Mouse (Mus musculus): ENCODE measurements around the gene Gm20518. TPM values are rescaled to one million over a fixed set of nuclear protein-coding genes. Genes with fewer than 3 reads are reported as not detected.

Gene Gm20518
- polyA plus RNA-seq, 1 experiment, result 1.5 TPM

DNA sequence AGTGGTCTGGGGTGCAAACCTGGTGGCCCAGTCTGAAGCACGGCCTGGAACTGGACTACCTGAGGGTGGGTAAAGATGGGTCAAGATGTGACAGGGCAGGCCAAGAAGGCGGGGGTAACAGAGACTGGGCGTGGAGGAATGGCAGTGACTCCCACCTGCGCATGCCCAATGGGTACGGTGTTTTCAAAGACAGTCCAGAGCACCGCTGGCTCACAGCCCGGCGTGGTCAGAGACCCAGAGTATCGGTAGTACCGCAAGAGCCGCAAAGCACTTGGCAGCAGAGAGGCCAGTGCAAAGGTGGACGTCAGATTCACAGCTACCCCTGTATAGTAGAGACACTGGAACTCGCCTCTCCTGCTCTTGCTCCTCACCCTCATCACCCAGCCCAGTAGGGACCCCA lies 56.0 kb downstream of the Gm20518 start:
- TF ChIP-seq CTCF (IDR thresholded peaks at IDR 0.05; ENCODE audit: insufficient read depth, low read length), result no peak
- TF ChIP-seq POLR2A (IDR thresholded peaks at IDR 0.05; ENCODE audit: borderline replicate concordance, extremely low read depth, low read depth, low read length), result no peak
- Histone ChIP-seq H3K4me3 (replicated peaks; ENCODE audit: extremely low read depth, low read depth, low read length) (no peak overlapping the region), H3K4me1 (ENCODE audit: control insufficient read depth, insufficient read depth, low read length) (no peaks in the 10 kb centered on the region)
- WGBS, result 56% methylated on average over 13 of the region's 13 CpGs
- DNase-seq, result no peak

GRCm38 (mm10) chr16:17834543-17834942 lies 56.9 kb downstream of the Gm20518 start:
- WGBS, result 43% methylated on average over 7 of the region's 7 CpGs
- DNase-seq, result no peak
- Histone ChIP-seq H3K4me1 (ENCODE audit: control insufficient read depth, insufficient read depth, low read length) (no peaks in the 10 kb centered on the region), H3K4me3 (replicated peaks; ENCODE audit: extremely low read depth, low read depth, low read length) (no peak overlapping the region)
- TF ChIP-seq POLR2A (IDR thresholded peaks at IDR 0.05; ENCODE audit: borderline replicate concordance, extremely low read depth, low read depth, low read length), result no peak
- TF ChIP-seq CTCF (IDR thresholded peaks at IDR 0.05; ENCODE audit: insufficient read depth, low read length), result no peak

DNA sequence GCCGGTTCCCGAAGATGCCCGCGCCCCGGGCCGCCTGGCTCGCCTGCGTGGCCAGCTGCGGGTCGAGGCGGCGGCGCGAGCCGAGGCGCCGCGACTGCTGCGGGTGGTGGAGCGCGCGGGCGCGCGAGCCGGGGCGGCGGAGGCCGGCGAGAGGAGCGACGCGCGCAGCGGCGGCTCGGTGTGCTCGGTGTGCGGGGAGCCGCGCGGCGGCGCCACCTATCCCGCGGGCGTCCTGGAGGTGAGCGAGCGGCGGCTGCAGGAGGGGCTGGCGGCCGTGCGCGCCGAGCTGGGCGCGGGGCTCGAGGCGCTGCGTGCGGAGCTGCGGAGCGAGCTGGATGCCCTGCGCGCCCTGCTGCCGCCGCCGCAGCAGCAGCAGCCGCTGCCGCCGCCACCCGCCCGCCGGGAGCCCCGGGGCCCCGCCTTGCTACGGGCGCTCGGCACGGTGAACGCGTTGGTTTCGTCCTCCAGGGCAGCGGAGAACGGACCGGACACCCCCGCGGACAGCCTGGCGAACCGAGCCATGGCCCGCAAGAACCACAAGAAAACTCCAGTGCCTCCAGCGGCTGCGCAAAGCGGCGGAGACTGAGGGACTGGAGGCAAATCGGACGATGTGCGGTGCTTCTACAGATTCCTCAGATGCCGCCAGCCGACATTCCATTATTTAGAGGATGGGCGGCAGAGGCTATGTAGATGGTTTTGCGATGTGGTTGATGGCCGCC lies 57.6 kb downstream of the Gm20518 start:
- under 1% methylated on average over 101 of the region's 103 CpGs for WGBS
- DNase-seq, result no peak
- Histone ChIP-seq H3K4me1 (ENCODE audit: control insufficient read depth, insufficient read depth, low read length) (no peaks in the 10 kb centered on the region), H3K4me3 (replicated peaks; ENCODE audit: extremely low read depth, low read depth, low read length) (no peak overlapping the region)
- TF ChIP-seq CTCF (IDR thresholded peaks at IDR 0.05; ENCODE audit: insufficient read depth, low read length), result no peak
- TF ChIP-seq POLR2A (IDR thresholded peaks at IDR 0.05; ENCODE audit: borderline replicate concordance, extremely low read depth, low read depth, low read length), result no peak

DNA sequence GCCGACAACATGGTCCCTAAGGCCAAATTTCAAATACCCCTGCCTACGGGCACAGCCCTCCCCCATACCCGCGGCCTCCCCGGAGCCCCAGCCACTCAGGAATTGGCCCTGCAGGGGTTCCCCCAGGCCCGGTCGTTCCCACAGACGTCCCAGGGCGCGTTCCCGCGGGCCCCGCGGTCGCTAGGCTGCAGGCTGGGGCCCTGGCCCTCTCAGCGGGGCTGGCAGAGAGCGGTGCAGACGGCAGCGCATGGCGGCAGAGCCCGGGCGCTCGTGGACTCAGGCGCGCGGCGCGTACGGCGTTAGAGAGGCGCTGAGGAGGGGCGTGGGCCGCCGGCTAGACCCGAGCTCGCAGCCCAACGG lies 58.2 kb downstream of the Gm20518 start:
- Histone ChIP-seq H3K4me3 (replicated peaks; ENCODE audit: extremely low read depth, low read depth, low read length) (no peak overlapping the region), H3K4me1 (ENCODE audit: control insufficient read depth, insufficient read depth, low read length) (no peaks in the 10 kb centered on the region)
- 2% methylated on average over 37 of the region's 37 CpGs for WGBS
- no peak for DNase-seq
- TF ChIP-seq POLR2A (IDR thresholded peaks at IDR 0.05; ENCODE audit: borderline replicate concordance, extremely low read depth, low read depth, low read length) (no peak), CTCF (IDR thresholded peaks at IDR 0.05; ENCODE audit: insufficient read depth, low read length) (no peak)

- DNase-seq, result no peak
- 31% methylated on average over 7 of the region's 7 CpGs for WGBS
- no peak within 1 kb of the TSS for H3K4me3 ChIP-seq (replicated peaks; ENCODE audit: extremely low read depth, low read depth, low read length)
- no peaks in the 10 kb centered on the region for H3K4me1 ChIP-seq (ENCODE audit: control insufficient read depth, insufficient read depth, low read length)
- TF ChIP-seq CTCF (IDR thresholded peaks at IDR 0.05; ENCODE audit: insufficient read depth, low read length) (no peak), POLR2A (IDR thresholded peaks at IDR 0.05; ENCODE audit: borderline replicate concordance, extremely low read depth, low read depth, low read length) (no peak)
Measured at GRCm38 (mm10) chr16:17832821-17833220, 58.6 kb downstream of the Gm20518 start, which contains the start of gene B830017H08Rik. TSS of gene B830017H08Rik (plus strand) at chr16:17833121.

GRCm38 (mm10) chr16:17831781-17832180 lies 59.7 kb downstream of the Gm20518 start:
- H3K4me1 ChIP-seq (ENCODE audit: control insufficient read depth, insufficient read depth, low read length), result no peaks in the 10 kb centered on the region
- TF ChIP-seq CTCF (IDR thresholded peaks at IDR 0.05; ENCODE audit: insufficient read depth, low read length) (no peak), POLR2A (IDR thresholded peaks at IDR 0.05; ENCODE audit: borderline replicate concordance, extremely low read depth, low read depth, low read length) (no peak)
- no peak for DNase-seq
- 20% methylated on average over 11 of the region's 11 CpGs for WGBS
- H3K4me3 ChIP-seq (replicated peaks; ENCODE audit: extremely low read depth, low read depth, low read length), result no peak overlapping the region

GRCm38 (mm10) chr16:17830385-17831178 lies 60.9 kb downstream of the Gm20518 start:
- TF ChIP-seq POLR2A (IDR thresholded peaks at IDR 0.05; ENCODE audit: borderline replicate concordance, extremely low read depth, low read depth, low read length), result no peak
- no peak for TF ChIP-seq CTCF (IDR thresholded peaks at IDR 0.05; ENCODE audit: insufficient read depth, low read length)
- Histone ChIP-seq H3K4me1 (ENCODE audit: control insufficient read depth, insufficient read depth, low read length) (no peaks in the 10 kb centered on the region), H3K4me3 (replicated peaks; ENCODE audit: extremely low read depth, low read depth, low read length) (no peak overlapping the region)
- DNase-seq, result no peak
- WGBS, result 69% methylated on average over 10 of the region's 10 CpGs

DNA sequence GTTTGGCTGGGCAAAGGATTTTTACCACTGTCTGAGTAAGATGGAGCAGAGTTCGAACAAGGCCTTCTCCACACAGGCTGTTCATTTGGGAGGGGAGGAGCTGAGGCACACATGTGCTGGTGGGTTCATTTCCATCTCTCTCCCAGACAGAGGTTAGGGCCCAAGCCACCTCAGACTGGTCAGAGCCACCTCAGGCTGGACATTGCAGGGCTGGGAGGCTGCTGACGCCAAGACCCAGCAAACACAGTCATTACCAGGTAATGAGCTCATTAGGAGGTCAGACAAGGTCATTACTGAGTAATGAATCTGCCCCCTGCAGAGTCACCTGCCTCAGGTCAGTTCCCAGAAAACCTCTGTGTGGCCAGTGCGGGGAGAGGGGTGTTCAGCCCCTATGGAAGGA lies 62.6 kb downstream of the Gm20518 start:
- no peak for DNase-seq
- no peak for TF ChIP-seq CTCF (IDR thresholded peaks at IDR 0.05; ENCODE audit: insufficient read depth, low read length)
- TF ChIP-seq POLR2A (IDR thresholded peaks at IDR 0.05; ENCODE audit: borderline replicate concordance, extremely low read depth, low read depth, low read length), result no peak
- whole genome bisulfite sequencing, result 78% methylated on average over 3 of the region's 3 CpGs
- Histone ChIP-seq H3K4me3 (replicated peaks; ENCODE audit: extremely low read depth, low read depth, low read length) (no peak overlapping the region), H3K4me1 (ENCODE audit: control insufficient read depth, insufficient read depth, low read length) (no peaks in the 10 kb centered on the region)

DNA sequence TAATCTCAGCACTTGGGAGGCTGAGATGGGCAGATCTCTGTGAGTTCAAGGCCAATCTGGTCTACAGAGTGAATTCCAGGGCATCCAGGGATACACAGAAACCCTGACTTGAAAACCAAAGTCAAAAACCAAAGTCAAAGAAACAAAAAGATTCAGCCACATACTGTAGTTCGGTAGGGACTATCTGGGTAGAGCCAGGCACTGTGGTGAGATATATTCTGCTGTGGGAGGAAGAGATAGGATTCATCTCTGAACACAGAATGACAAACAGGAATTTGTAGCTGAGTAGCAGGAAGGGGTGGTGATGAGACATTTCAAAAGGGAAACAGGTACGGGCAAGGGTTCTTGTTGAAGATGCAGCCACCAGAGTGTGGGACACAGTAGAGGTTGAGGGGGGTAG lies 63.2 kb downstream of the Gm20518 start:
- 80% methylated on average over 2 of the region's 2 CpGs for WGBS
- no peak overlapping the region for H3K4me3 ChIP-seq (replicated peaks; ENCODE audit: extremely low read depth, low read depth, low read length)
- no peaks in the 10 kb centered on the region for H3K4me1 ChIP-seq (ENCODE audit: control insufficient read depth, insufficient read depth, low read length)
- no peak for TF ChIP-seq CTCF (IDR thresholded peaks at IDR 0.05; ENCODE audit: insufficient read depth, low read length)
- no peak for TF ChIP-seq POLR2A (IDR thresholded peaks at IDR 0.05; ENCODE audit: borderline replicate concordance, extremely low read depth, low read depth, low read length)
- no peak for DNase-seq

DNA sequence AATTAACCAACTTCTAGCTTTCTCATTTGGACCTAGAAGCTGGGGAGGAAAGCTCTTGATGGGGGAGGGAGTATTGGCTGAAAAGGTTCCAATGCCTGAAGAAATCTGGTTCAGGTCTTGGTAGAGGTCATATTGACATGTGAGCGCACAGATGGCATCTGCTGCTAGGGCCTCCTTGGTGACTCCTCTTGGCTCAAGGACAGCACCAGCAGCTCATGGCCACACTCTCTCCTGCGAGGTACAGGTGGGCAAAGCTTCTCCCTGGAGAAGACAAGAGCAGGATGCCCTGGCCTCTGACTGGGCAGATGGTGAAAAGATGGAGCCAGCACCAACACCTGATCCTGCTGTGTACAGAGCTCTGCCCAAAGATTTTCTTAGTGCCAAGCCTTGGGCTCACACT lies 65.0 kb downstream of the Gm20518 start:
- no peak overlapping the region for H3K4me3 ChIP-seq (replicated peaks; ENCODE audit: extremely low read depth, low read depth, low read length)
- no peak for TF ChIP-seq POLR2A (IDR thresholded peaks at IDR 0.05; ENCODE audit: borderline replicate concordance, extremely low read depth, low read depth, low read length)
- DNase-seq, result no peak
- 81% methylated on average over 2 of the region's 2 CpGs for WGBS
- no peaks in the 10 kb centered on the region for H3K4me1 ChIP-seq (ENCODE audit: control insufficient read depth, insufficient read depth, low read length)

Measured in lung, adult 2 months (tissue).